Mouse (Mus musculus): ENCODE measurements around the gene Fibp. TPM values are rescaled to one million over a fixed set of nuclear protein-coding genes. Genes with fewer than 3 reads are reported as not detected.
A peak's percentile ranks its signal among the peaks of the same experiment; 100 is the strongest.
"Not testable (repeated sequence)": the region's sequence is repeated elsewhere in the genome, so short reads cannot be mapped to it uniquely, and the experiment has no call there.

The Fibp gene
- total RNA-seq, 2 experiments from 2014 or later, result 106 to 118 TPM

DNA sequence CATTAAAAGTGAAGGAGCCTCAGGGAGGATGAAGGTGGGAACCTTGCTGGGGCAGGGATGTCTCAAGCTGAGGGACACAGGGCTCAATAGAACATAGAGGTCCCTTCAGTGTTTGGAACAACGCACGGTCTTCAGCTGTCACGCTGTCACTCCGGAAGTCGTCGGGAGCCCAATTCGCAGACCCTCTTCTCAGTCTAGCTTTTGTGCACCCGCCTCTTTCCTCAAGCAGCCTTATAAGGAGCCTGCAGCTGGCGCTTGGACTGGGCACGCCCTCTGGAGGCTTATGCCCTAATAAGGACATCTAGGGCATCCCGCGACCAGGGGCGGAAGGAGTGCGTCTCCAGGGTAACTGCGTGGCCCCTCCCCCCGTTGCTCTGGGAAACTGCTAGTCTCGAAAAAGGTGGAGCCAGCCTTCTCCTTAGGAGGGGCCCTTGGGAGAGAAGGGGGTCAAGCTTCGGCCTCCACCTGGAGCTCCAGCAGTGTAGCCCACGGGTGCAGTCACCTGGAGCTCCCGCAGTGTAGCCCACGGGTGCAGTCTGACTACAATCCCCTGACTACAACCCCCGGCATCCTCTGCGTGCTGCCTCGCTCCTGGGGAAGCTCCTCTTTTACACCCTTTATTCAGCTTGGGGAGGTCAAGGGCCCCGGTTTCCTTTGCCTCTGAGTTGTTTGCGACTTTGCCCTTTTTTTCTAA lies 28.6 kb downstream of the Fibp start:
- peak; percentile 98 for DNase-seq

DNA sequence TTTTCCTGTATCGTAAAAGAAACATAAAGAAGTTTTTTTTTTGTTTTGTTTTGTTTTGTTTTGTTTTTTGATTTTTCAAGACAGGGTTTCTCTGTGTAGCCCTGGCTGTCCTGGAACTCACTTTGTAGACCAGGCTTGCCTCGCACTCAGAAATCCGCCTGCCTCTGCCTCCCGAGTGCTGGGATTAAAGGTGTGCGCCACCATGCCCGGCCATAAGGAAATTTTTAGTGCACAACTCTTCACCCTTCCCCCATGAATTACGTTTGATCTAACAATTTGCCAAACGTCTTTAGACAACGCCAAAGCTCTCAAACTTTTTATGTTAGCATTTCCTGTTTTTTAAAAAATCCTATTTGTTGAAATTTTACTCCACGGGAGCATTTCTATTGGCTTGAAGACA lies 29.3 kb downstream of the Fibp start:
- DNase-seq, result not testable (repeated sequence)

DNA sequence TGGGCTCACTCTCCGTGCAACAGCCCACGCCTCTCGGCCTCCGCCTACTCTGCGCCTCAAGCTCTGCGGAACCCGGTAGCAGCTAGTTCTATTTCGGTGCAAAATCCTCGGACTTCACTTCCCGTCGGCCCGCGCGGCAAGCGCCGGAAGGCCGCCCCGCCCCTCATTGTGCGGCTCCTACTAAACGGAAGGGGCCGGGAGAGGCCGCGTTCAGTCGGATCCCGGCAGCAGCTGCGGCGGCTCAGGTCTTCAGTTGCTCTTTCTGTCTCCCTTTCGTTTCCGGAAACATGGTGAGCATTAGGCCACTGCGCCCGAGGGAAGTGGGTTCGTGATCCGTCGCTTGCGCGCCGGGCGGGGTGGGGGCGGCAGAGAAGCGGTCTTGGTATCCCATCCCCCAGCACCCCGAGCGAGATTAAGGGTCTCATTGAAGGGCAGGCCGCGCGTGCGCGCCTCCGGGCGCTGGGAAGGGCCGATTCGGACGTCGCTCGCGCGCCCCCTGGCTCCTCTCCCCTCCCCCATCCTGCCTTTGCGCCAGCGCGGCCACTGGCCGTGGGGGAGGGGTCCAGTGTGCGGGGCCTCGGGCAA lies 30.0 kb downstream of the Fibp start, which contains the start of gene Cfl1:
Gene Cfl1, plus strand, starts transcription at position 143 of the 585 bp plus-strand sequence.
- peak; percentile 95 for DNase-seq

DNA sequence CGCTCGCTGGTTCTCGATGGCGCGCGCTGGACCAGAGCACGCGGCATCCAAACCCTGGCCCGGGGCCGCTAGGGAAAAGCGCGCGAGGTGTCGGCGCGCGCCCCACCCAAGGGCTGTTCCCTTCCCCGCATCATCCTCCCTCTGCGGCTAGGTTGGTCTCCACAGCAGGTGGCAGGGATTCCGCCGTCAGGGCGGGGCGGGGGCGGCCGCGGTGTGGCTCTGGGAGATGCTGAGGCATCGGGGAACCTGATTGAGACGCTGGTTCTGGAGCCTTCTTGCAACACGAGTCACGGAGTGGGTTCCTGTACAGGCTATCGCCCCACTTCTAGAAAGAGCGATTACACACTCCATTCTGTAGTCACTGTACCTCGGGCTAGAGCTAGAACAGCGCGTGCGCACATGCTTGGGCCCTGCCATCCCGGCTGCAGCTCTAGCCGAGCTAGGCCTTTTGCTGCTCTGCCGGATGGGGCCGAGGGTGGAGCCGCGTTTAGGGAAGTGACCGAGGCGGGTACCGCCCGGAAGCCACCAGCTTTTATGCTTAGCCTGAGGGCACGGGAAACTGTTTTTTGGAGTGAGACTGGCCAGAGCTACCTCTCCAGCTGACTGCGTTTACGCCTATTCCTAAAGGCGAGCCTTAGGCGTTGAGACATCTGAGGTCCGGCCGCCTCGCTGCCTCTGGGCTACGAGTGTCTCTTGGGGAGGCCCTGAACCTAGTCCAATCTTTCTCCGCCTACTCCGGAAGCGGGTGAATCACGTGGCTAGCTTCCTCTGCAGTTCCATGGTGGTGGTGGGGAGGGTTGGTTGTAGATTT lies 30.7 kb downstream of the Fibp start:
- DNase-seq, result peak; percentile 87

DNA sequence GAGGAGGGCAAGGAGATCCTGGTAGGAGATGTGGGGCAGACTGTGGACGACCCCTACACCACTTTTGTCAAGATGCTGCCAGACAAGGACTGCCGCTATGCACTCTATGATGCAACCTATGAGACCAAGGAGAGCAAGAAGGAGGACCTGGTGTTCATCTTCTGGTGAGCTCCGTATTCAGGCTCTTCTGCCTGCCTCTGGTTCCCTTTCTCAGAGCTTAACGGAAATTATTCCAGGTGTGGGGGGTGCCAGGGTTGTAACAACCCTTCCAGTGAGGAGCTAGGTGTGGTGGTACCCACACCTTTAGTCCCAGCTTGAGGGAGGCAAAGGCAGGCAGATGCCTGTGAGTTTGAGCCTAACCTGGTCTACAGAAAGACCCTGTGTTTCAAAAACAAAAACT lies 32.2 kb downstream of the Fibp start:
- DNase-seq, result no peak

DNA sequence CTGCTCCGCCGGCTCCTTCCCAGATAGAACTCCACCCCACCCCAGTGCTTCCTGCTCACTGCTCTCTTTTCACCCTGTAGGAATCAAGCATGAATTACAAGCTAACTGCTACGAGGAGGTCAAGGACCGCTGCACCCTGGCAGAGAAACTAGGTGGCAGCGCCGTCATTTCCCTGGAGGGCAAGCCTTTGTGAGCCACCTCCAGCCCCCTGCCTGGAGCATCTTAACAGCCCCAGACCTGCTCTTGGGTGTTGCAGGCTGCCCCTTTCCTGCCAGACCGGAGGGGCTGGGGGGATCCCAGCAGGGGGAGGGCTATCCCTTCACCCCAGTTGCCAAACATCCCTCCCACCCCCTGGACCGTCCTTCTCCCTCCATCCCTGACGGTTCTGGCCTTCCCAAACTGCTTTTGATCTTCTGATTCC lies 32.9 kb downstream of the Fibp start:
- DNase-seq, result not testable (repeated sequence)

DNA sequence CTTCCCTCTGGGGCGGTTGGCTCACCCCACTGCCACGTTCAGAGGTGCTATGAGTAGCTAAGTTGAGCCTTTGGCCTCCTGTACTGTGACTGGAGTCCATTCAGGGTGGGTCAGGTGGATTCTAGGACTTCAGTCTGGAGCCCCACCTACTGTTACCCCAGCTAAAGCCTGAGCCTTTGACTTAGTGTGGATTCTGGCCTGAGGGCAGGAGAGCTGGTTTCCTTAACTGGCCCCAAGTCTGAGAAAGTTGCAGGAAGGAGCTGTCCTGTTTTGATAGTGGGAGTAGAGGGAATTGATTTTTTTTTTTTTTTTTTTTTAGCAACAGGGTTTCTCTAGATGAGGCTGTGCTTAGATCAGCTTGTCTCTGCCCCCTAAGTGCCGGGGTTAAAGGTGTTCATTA lies 33.9 kb downstream of the Fibp start:
- no peak for DNase-seq

DNA sequence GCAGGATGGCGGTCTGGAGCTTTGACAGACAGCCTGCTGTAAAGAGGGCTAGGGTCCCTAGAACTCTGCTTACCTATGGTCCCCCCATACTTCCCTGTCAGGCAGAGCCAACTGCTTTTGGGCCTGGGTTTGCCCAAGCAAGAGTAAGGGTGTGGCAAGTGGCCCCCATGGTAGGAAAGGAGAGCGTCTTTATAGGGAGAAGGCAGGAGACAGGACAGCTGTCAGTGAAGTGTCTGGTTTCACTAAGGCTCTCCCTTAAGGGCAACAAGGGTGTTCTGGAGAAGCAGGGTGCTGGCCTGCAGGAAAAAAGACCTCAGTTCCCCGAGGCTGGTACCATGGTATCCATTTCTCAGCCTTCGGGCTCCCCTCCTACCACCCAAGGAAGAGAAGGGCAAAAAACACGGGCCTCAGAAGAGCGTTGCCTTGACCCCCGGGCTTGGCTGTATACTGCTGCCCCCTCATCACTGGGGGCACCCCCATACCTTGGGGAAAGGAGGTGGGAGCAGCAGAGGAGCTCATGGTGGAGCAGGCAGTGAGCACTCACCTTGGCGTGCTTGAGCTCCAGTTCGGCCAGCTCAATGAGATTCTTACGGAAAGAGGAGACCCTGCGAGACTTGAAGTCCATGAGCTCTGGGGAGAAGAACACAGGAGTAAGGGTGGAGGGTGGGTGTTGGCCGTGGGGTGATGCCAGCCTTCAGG lies 35.1 kb downstream of the Fibp start:
- no peak for DNase-seq

DNA sequence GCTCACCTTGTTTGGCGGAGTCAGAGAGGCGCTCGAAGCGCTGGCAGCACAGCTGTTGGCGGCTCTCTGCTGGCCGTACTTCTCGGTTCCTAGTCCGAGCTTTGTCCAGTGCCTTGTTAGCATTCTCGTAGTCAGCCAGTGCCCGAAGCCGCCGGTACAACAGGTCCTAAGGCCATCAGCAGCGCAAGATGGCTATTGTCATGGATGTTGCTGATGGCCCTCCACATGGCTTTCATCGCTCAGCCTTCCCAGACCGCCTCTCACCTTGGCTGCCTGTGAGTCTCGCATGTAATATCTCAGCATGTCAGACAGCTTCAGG lies 35.6 kb downstream of the Fibp start:
- DNase-seq, result no peak

DNA sequence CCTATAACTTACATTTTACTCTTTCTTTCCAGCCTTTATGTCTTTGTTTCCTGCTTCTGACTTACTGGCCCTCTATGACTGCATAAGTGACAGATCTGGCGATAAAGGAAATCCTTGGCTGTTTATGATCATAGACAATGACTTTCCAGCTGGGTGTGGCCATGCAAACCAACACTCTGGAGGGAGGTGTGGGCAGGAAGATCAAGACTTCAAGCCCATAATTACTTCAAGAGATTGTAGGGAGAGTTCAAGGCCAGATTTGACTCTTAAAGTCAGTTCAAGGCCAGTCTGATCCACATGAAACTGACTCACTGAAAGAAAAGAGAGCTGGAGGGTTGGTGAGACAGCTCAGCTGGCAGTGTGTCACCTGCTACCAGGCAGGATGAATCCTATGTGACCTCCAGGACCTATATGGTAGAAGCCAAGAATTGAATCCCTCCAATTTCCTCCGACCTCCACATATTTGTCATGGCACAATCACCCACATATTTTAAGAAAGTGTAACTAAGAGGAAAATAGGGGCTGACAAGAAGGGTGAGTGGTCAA lies 40.0 kb downstream of the Fibp start:
- no peak for DNase-seq

DNA sequence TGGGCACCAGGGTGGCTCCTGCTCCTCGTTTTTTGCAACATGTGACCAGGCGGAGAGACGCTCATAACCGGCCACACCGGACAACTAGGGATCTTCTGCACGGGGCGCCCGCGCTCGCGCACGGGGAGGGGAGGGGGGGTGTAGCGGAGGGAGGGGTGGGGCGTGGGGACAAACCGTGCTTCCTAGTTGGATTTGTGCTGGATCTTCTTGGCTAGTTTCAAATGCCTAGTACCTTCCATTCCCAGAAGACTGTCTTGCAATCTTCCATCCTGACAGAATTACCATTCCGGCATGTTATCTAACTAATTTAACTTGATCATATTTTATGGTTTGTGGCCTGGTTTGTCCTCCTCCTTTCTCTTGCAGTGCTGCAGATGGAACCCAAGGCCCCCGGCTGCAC lies 43.3 kb downstream of the Fibp start, which contains the start of gene 1700020D05Rik:
Gene 1700020D05Rik, minus strand, starts transcription at position 101 of the 400 bp plus-strand sequence.
- DNase-seq, result no peak

DNA sequence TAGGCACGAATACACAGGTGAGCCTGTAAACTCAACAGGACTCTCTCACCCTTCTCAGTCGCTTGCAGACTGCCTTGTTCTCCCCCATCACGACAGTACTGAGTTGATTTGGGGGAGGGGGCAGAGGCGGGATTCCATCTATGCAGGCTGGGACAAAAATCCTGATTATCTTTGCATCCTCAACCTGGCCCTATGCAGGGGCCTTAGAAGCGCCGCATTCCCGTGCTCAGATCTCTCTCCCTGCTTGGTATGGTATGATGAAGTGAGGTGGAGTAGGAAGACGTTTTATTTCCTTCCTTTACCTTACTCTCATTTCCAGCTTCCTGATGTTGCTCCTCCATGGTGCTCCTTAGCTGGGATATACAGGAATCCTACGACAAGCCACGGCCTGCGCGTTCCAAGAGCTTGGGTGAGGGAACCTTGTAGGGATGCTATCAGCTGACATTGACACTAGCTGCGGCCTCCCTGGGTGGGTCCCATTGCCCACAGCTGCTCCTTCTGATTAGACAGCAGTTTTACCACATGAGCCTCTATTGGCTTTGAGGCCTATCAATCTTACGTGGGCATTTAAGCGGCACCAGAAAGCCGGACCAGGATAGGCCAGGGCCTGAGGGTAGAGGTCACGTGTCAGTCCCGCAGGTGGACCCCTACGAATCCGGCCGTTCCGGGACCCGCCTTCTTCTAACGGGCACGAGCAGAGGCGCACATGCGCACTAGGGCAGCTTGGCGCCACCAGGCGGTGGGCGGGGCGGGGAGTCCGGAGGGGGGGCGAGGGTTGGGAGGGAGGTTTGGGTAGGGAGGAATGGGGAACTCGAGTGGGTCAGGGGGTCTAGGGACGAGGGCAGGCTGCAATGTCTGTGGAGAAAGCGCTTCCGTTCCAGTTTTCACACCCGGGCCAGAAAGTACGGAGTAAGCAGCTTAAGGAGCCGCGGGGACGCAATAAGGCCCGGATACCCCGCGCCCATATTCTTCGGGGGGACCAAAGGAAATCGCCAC lies 49.9 kb downstream of the Fibp start, which contains the start of gene Snx32:
Gene Snx32, minus strand, starts transcription at position 508 of the 996 bp plus-strand sequence.
- peak; percentile 97 for DNase-seq

DNA sequence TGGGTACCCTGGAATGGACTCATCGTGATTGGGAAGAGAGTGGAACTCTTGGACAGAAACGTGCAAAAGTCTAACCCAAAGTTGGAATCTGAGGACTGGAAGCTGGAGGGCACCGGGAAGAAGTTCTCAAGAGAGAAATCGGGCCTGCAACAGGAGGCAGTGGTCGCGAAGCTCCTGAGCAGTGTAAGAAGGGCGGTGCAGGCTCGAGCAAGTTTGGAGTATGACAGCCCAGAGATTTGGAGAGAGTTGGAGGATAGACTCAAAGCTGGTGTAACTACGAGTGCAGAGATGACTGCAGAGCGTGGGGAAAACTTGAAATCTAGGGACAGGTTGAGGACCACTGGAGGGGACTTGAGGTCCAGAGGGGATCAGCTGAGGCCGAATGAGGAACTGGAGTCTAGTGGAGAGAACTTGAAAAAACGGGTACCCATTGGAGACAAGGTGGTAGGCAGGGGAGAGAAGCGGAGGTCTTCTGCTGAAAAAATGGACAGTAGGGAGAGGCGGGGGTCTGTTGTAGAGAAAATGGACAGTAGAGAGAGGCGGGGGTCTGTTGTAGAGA lies 50.7 kb downstream of the Fibp start:
- DNase-seq, result no peak

DNA sequence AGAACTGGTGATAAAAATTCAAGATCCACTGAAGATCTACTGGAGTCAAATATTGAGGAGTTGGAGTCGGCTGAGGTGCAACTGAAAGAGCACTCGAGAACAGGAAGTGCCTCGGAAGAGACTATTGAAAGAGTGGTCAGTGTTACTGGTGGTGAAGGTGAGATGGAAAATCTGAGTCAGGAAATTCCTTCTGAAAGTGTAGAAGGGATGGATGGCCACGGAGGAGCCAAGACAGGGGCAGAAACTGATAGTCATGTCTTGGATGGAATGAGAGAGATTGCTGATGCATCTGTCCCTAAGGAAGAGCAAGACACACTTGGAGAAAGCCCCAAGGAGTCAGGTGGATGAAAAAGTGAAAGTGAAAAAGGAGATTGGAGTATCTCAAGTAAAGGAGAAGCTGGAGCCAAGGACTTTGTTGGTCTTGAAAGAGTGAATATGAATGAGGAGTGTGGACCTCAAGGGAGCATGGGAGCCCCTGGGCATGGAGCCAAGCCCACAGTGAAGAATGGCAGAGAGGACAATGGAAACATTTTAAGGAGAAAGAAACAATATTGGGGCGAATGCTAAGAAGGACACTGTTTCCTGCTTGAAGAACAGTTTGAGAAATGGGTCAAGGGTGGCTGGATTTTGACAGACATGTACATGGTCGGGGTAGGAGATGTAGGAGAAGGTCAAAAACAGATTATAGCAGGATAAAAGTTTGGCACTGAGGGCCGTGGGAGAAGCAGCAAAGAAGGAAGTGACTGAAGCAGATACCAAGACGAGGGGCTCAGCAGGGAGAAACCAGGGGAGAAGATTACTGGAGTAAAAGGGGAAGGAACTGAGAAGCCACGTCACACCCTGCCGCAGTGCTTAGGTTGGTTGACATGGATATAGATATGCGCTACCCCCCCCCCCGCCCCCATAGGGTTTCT lies 51.9 kb downstream of the Fibp start:
- no peak for DNase-seq

DNA sequence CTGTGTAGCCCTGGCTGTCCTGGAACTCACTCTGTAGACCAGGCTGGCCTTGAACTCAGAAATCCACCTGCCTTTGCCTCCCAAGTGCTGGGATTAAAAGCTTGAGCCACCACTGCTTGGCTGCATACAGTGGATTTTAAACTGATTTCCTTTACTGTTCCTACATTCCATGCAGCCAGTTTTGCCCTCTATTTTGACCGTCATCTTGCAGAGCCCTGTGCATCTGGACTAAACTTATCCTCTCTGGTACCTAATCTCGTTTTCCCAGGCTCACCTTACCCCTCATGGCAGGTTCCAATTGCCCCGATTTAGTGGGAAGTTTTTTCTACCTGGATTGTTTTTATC lies 52.6 kb downstream of the Fibp start:
- no peak for DNase-seq
